Mouse (Mus musculus) gonadal fat pad, adult 2 months (tissue): Measurements from ENCODE around the gene Rab5if. TPM values are rescaled to one million over a fixed set of nuclear protein-coding genes. Genes with fewer than 3 reads are reported as not detected.
"Not testable (repeated sequence)": the region's sequence is repeated elsewhere in the genome, so short reads cannot be mapped to it uniquely, and the experiment has no call there.

Experiments
- DNase-seq: peaks from one replicate; pipeline ENCODE4 v3.0.0-alpha.2; 2012; ENCODE audit warnings: low read depth
- polyA plus RNA-seq: library from polyadenylated mRNA; depleted of rRNA; stranded (reverse); fragments of >200 nt; gene quantifications from 2 replicates; pipeline ENCODE4 v1.2.3, GENCODE M21; 2012

The Rab5if gene
- polyA plus RNA-seq, 1 experiment = 99.5 TPM

DNA sequence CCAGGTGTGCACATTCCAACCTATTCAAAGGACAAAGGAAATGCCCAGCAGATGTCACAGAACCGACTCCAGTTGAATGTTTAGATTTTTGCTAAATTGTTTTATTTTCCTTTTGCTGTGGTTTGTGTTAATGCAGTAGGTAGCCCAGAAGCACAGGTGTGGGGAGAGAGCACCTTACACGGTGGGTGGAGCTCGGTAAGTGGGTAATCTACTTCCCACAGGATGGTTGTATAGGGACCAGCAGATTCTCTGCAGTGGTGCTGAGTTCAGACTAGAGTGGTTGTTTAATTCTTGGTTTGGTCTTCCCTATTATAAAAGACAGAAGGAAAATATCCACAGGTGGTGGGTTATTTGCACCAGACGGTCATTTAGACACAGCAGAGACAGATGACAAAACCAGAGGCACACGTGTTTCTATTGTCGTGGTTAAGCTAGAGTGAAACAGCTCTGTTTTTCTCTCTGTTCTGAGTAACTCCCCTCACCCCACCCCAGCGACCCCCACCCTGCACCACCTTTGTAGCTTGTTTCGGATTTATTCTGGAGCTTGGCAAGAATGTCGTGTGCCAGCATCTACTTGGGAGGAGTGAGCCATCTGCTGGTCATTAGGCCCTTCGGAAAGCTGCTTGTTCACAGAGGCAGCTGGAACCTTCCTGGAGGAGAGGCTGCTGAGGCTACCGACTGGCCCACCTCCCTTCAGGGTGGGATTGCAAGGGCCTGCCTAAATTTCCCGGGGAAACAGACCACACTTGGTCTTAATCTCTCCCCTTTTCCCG is 8.7 kb upstream of the Rab5if start:
- not testable (repeated sequence) for DNase-seq

GRCm38 (mm10) chr2:156856311-156856710 is 6.6 kb upstream of the Rab5if start:
- DNase-seq = no peak

- no peak for DNase-seq
Observed at GRCm38 (mm10) chr2:156857385-156857791, 5.5 kb upstream of the Rab5if start.

- no peak for DNase-seq
Observed at GRCm38 (mm10) chr2:156857835-156858234, 5.1 kb upstream of the Rab5if start, which contains the start of gene 4930518I15Rik. Gene 4930518I15Rik (minus strand): TSS chr2:156857946.

DNA sequence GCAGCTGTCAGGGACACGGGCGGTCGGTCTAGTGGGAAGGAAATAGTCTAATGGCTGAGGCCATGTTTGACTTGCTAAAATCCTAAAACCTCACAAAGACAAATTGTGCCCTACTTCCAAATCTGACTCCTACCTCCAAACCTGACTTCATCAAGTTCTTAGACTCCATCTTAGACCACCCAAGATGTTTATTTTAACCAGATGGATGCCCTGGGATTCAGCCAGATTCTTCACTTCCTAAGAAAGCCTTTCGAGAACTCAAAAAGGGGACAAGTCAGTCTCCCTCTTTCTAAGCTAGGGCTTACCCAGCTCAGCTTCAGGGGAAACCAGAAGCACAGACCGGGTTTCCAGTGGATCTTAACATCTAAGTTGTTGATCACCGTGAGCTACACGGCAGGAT is 4.3 kb upstream of the Rab5if start:
- no peak for DNase-seq

DNA sequence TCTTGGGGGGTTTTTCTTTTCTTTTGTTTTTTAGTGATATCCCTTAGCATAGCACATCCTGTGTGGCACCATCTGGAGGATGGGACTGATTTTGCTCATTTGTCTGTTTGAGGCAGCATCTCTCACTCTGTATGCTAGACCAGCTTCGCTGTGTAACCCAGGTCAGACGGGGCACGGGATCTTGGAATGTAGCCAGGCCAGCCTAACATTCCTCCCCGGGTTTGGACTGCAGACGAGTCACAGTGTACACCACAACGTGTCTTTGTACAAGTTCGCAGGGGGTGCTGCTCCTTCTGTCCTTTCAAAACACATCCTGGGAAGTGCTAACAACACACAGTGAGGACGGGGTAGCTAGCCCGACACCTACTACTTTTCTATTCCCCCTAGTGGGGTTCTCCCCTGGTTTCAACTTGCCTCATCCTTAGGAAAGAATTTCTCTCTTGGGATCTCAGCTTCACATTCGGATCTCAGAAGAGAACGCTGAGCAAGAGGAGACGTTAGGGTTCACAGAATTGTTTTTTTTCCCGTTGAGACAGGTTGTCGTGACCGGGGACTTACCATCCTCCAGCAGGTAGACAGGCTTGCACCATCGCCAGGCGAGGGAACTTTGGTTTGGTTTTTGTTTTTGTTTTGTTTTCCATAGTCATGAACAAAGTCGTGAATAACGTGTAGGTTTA is 749 bp upstream of the Rab5if start:
- no peak for DNase-seq

- no peak for DNase-seq
Observed at GRCm38 (mm10) chr2:156863487-156864160, 696 bp downstream of the Rab5if start.

GRCm38 (mm10) chr2:156864481-156864880 is 1.6 kb downstream of the Rab5if start:
- no peak for DNase-seq

GRCm38 (mm10) chr2:156868994-156869393 is 6.1 kb downstream of the Rab5if start:
- DNase-seq = no peak

DNA sequence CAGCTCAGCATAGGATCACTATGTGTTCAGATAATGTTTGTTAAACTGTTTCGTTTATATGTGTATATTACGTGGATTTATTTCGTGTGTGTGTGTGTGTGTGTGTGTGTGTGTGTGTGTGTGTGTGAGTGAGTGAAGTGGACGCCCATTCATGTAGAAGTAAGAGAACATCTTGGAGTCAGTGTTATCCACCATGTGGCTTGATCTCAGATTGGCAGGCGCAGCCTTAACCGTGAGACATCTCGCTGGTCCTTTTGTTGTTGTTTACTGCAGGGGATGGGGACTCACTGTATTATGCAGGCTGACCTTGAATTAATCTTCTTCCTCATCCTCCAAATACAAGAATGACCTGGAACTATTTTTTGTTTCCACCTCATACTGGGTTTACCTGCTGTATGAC is 6.6 kb downstream of the Rab5if start:
- DNase-seq = no peak

DNA sequence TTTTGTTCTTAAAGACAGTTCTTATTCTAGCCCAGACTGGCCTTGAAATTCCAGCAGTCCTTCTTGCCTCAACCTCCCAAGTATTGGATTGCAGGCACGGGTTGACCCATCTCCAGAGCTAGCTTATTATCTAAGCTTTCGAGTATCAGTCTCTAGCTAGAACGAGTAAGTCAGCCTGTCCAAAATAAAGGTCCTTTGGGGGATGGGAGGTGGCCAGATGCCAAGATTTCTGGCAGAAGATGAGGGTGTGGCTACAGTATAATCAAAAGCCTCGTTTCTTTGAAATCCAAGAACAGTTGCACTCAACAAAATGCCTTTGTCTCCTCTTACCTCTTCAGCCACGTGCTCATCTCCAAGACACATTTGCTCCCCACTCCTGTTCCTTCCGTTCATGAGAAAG is 7.6 kb downstream of the Rab5if start:
- no peak for DNase-seq

- no peak for DNase-seq
Observed at GRCm38 (mm10) chr2:156873629-156874028, 10.7 kb downstream of the Rab5if start.

DNA sequence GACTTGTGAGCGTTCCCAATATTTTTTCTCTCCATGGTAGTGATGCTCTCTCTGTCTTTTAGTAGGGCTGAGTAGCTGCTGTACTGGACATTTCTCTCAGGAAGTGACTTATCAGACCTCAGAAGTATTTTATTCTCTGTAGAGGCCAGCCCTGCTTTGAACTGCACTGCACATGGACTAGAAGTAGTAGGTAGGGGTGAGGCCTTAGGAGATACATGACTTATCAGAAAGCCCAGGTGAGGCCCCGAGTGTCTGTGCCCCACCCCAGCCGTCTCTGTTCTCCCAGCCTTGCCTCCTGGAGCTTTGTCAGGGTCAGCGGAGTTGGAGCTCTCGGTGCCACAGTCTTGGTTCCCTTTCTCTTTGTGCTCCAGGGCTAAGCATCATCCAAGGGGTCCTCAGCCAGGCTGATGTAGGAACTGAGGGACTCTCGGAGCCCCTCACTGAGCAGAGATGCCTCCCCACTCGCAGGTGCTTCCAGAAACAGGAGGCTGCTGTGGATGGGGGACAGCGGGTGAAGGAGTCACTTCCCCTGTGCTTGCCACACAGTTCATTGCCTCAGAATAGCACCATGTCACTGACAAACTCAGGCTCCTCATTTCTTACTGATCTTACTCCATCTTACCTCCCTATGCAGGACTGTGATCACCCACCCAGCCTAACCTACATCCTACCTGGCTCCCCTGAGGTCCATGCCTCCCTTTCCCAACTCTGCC is 11.3 kb downstream of the Rab5if start:
- no peak for DNase-seq

DNA sequence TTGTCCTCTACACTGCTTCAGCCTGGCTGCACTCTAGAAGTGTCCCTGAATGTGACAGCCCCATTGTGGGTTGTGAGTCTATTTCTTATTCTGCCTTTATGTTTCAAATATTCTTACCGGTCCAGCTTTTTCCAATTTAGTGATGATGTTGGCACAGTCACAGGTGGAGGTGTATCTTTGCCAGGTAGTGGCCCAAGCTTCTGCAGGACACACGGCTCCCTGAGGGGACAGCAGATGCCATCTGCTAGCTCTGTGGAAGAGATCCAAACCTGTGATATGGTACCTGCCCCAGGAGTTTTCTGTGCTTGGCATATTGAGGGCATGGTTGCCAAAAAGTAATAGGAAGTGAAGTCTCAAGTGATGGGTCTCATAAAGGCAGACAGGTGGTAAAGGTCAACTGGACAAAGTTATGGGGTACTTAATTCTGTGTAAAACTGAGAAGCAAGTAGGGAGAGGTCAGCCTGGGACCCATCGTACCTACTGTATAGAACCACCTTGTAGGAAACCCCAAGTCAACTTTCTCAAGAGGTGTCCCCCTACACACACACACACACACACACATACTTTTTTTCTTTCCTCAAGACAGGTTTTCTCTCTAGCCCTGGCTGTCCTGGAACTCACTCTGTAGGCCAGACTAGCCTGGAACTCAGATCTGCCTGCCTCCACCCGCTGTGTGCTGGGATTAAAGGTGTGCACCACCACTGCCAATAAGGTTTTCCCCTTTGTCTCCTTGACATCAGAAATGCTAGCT is 12.0 kb downstream of the Rab5if start:
- no peak for DNase-seq

GRCm38 (mm10) chr2:156877726-156878125 is 14.8 kb downstream of the Rab5if start:
- DNase-seq = no peak

GRCm38 (mm10) chr2:156879541-156879940 is 16.6 kb downstream of the Rab5if start:
- no peak for DNase-seq

DNA sequence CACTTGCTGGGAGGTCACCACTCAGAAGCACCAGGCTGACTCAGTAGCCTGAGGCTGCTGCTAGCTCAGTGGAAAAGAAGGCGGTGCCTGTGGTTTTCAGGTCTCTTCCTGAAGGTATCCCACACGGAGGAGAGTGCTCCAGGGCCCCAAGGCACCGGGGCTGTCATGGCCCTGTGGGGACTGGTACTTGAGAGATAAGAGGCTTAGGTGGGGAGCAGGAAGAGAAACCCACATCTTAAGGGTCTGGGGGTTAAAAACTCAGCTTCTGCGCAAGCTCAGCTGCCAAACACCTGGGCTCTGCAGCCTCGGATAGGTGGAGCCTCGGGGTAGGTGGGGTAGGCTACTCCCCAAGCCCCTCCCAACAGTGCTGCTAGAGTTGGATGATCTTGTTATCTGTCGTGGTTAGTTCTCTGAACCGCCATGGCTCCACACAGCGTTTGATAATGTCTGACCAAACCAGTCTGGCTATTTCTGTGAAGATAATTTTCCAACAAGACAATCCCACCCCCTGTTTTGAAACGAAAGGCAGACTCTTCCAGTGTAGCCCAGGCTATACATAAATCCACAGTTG is 19.6 kb downstream of the Rab5if start:
- no peak for DNase-seq

DNA sequence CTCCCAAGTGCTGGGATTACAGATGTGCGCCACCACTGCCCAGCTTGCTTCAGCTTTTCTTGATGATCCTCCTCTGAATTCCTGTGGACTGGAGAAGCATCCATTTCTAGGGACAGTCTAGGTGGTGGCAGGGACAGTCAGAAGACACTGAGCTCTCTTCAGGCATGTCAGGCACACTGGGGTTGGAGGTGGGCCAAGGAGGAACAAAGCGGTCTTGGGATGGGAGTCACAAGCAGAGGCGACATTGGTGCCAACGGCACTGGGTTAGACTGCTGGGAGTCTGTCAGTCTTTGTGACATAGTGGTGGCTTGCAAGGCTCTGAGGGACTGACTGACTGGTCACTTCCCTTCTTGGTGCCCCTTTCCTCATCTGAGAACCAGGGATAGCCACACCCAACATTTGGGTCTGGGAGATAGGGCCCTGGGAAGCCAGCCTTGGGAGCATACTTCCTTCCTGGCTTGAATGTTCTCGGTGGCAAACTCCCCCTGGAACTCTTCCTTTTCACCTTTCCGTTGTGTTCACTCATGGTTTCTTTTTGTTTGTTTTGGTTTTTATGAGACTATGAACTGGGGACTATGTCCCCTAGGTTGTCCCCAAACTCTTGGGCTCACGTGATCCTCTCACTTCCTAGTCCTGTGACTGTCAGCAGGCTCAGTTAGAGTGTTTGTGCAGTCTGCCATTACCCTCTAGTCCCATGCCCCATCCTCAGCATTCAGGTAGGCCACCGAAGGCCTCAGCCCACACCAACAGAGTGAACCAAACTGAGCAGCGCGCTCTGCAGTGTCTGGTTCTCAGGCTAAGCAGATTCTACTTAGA is 21.7 kb downstream of the Rab5if start:
- no peak for DNase-seq

- DNase-seq = not testable (repeated sequence)
Observed at GRCm38 (mm10) chr2:156885666-156886065, 22.7 kb downstream of the Rab5if start.

- DNase-seq = no peak
Observed at GRCm38 (mm10) chr2:156886084-156886631, 23.2 kb downstream of the Rab5if start.
